Mouse (Mus musculus): Measurements from ENCODE around the gene Shox2.

- TF ChIP-seq CTCF (IDR thresholded peaks at IDR 0.05; ENCODE audit: borderline replicate concordance, extremely low read depth, insufficient read depth, insufficient read length) (no peak), POLR2A (IDR thresholded peaks at IDR 0.05; ENCODE audit: borderline replicate concordance, extremely low read depth, insufficient read depth, insufficient read length, poor library complexity, severe bottlenecking) (no peak)
These were observed 2.9 kb downstream of the Shox2 start for GRCm38 (mm10) chr3:66978457-66979381.

All from brain, embryonic 14.5 days (tissue).